Mouse (Mus musculus) MEL (cell line): Measurements from ENCODE around the gene Ier2.

Experiments
- CHD2 ChIP-seq: IDR thresholded peaks from 2 replicates; pipeline ENCODE4 v1.6.1; 2011; ENCODE audit warnings: low read length, improper control_type of control experiment
- CTCF ChIP-seq, 3 experiments: IDR thresholded peaks in 2 of 3; conservative IDR thresholded peaks in 1 of 3; 2 replicates each; pipeline ENCODE4 v1.5.1; 2011 to 2012; ENCODE audit warnings: low read length in 3 of 3, low read depth in 2 of 3, mild to moderate bottlenecking in 2 of 3, improper control_type of control experiment in 1 of 3, inconsistent platforms in 1 of 3, mixed read lengths in 1 of 3, moderate library complexity in 1 of 3; ENCODE audit not compliant: control insufficient read depth in 1 of 3, insufficient read depth in 1 of 3, poor library complexity in 1 of 3, severe bottlenecking in 1 of 3
- ELF1 ChIP-seq: IDR thresholded peaks from 2 replicates; pipeline ENCODE4 v1.6.1; 2014; ENCODE audit warnings: low read depth, mild to moderate bottlenecking, inconsistent platforms, low read length, improper control_type of control experiment, moderate library complexity
- EP300 ChIP-seq, 2 experiments: IDR thresholded peaks; 2 replicates each; pipeline ENCODE4 v1.6.1; 2011; ENCODE audit warnings: improper control_type of control experiment in 2 of 2, low read length in 2 of 2, low read depth in 1 of 2, mild to moderate bottlenecking in 1 of 2
- ETS1 ChIP-seq: IDR thresholded peaks from 2 replicates; pipeline ENCODE4 v1.6.1; 2012; ENCODE audit warnings: low read depth, mild to moderate bottlenecking, inconsistent platforms, low read length, improper control_type of control experiment, moderate library complexity
- KAT2A ChIP-seq: conservative IDR thresholded peaks from 2 replicates; pipeline ENCODE4 v1.6.1; 2012; ENCODE audit warnings: low read depth, low read length, improper control_type of control experiment, inconsistent platforms
- MAFK ChIP-seq: IDR thresholded peaks from 2 replicates; pipeline ENCODE4 v1.6.1; 2011; ENCODE audit warnings: low read depth, mild to moderate bottlenecking, low read length, improper control_type of control experiment, borderline replicate concordance
- MAX ChIP-seq: IDR thresholded peaks from 2 replicates; pipeline ENCODE4 v1.6.1; 2011; ENCODE audit warnings: low read length, improper control_type of control experiment
- POLR2A ChIP-seq, 2 experiments: IDR thresholded peaks; 2 replicates each; pipeline ENCODE4 v1.6.1; 2011 to 2012; ENCODE audit warnings: low read length in 2 of 2, mild to moderate bottlenecking in 2 of 2, control low read depth in 1 of 2, improper control_type of control experiment in 1 of 2, low read depth in 1 of 2, moderate library complexity in 1 of 2; ENCODE audit not compliant: control insufficient read depth in 1 of 2, insufficient read depth in 1 of 2, poor library complexity in 1 of 2
- POLR2AphosphoS5 ChIP-seq: IDR thresholded peaks from 2 replicates; pipeline ENCODE4 v1.6.1; 2012; ENCODE audit warnings: low read depth, borderline replicate concordance, mild to moderate bottlenecking, inconsistent platforms, low read length, moderate library complexity, mixed read lengths
- UBTF ChIP-seq: IDR thresholded peaks from 2 replicates; pipeline ENCODE4 v1.6.1; 2012; ENCODE audit warnings: low read depth, mild to moderate bottlenecking, inconsistent platforms, low read length, improper control_type of control experiment, moderate library complexity, borderline replicate concordance; ENCODE audit not compliant: insufficient read depth
- USF1 ChIP-seq: IDR thresholded peaks from 2 replicates; pipeline ENCODE4 v1.6.1; 2014; ENCODE audit warnings: low read depth, mild to moderate bottlenecking, inconsistent platforms, low read length, improper control_type of control experiment, moderate library complexity
- ZMIZ1 ChIP-seq: IDR thresholded peaks from 2 replicates; pipeline ENCODE4 v1.6.1; 2012; ENCODE audit warnings: low read depth, mild to moderate bottlenecking, inconsistent platforms, low read length, improper control_type of control experiment, moderate library complexity
- ZNF384 ChIP-seq: IDR thresholded peaks from 2 replicates; pipeline ENCODE4 v1.6.1; 2012; ENCODE audit warnings: low read depth, mild to moderate bottlenecking, inconsistent platforms, low read length, improper control_type of control experiment

DNA sequence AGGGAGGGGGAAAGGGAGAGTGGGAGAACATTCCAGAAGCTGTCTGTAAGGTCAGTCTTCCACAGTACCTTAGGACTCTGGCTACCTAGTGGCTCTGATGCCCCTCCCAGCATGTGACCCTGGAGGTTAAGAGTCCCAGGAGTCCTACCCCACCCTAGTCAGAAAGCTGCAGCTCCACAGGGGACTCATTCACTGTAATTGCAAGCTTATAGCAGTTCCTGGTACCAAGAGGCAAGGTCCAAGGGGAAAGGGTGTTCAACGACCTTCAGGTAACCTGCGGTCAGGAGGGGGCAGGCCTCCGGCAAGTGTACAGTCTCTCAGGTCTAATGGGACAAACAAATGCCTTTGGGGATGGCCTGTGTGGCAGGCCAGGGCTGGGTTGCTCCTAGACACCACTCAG, 12.4 kb downstream of the Ier2 start:
- TF ChIP-seq CTCF (IDR thresholded peaks at IDR 0.05 in 2 of 3, conservative IDR thresholded peaks at IDR 0.05 in 1 of 3; ENCODE audit: control insufficient read depth in 1 of 3, insufficient read depth in 1 of 3, low read depth in 2 of 3, low read length in 3 of 3, poor library complexity in 1 of 3, severe bottlenecking in 1 of 3) = no peak
- TF ChIP-seq POLR2A (IDR thresholded peaks at IDR 0.05; ENCODE audit: control insufficient read depth in 1 of 2, insufficient read depth in 1 of 2, low read depth in 1 of 2, low read length in 2 of 2, poor library complexity in 1 of 2) = no peak
- TF ChIP-seq USF1 = no peak
- TF ChIP-seq CHD2 = no peak
- TF ChIP-seq ELF1 = no peak
- no peak for TF ChIP-seq EP300 (IDR thresholded peaks at IDR 0.05; ENCODE audit: low read depth in 1 of 2, low read length in 2 of 2)
- no peak for TF ChIP-seq ETS1
- TF ChIP-seq MAFK = no peak
- TF ChIP-seq MAX = no peak
- TF ChIP-seq ZNF384 = no peak
- no peak for TF ChIP-seq KAT2A
- no peak for TF ChIP-seq ZMIZ1
- TF ChIP-seq POLR2AphosphoS5 = no peak
- no peak for TF ChIP-seq UBTF
